In genomic region chr2:144192428-144192827, GRCm38 (mm10) we compare ENCODE assay signal across 12 mouse cellular contexts.
"Had no signal": no experiment of that assay in that cellular context is flagged by ENCODE, and none has a peak within 500 bp of the region (broad histone marks: within the 10 kb centered on the region; RNA-seq: fewer than 3 reads in every experiment).

No protein-coding gene starts in this region.

- H3K9ac ChIP-seq: liver, embryonic 14.5 days; midbrain, embryonic 12.5 days; neural tube, embryonic 13.5 days had no signal

- H3K4me2 ChIP-seq: midbrain, embryonic 12.5 days; neural tube, embryonic 13.5 days had no signal

- H3K36me3 ChIP-seq: midbrain, embryonic 12.5 days; neural tube, embryonic 13.5 days had no signal

- H3K27ac ChIP-seq: layer of hippocampus, adult 2 months; liver, embryonic 14.5 days; midbrain, embryonic 12.5 days; neural tube, embryonic 13.5 days had no signal

- DNase-seq: kidney, postnatal 10 days; kidney, postnatal 4 days; left cerebral cortex, postnatal 4 days; liver; lung, adult 18-20 months; right cerebral cortex, postnatal 14 days; thymus, postnatal 36 days had no signal

- H3K27me3 ChIP-seq: midbrain, embryonic 12.5 days; neural tube, embryonic 13.5 days had no signal

- ATAC-seq: midbrain, embryonic 16.5 days had no signal

- H3K9me3 ChIP-seq: midbrain, embryonic 12.5 days; neural tube, embryonic 13.5 days had no signal

- H3K4me3 ChIP-seq: layer of hippocampus, adult 2 months; midbrain, embryonic 12.5 days; neural tube, embryonic 13.5 days had no signal
